Mouse (Mus musculus) gastrocnemius, adult 2 months (tissue): ENCODE results near the gene Nell1. TPM values are rescaled to one million over a fixed set of nuclear protein-coding genes. Genes with fewer than 3 reads are reported as not detected.

Experiments
- DNase-seq: peaks from one replicate; pipeline ENCODE4 v3.0.0; 2022
- H3K27ac ChIP-seq: fragments of 200-600 bp; 2 replicates; pipeline ENCODE4 v1.8.1; 2022; ENCODE audit warnings: mild to moderate bottlenecking
- H3K4me3 ChIP-seq: fragments of 200-600 bp; 2 replicates; pipeline ENCODE4 v1.8.1; 2022; ENCODE audit warnings: mild to moderate bottlenecking, moderate library complexity
- CTCF ChIP-seq: fragments of 200-600 bp; IDR thresholded peaks from 2 replicates; pipeline ENCODE4 v1.8.1; 2022; ENCODE audit warnings: antibody characterized with exemption, mild to moderate bottlenecking, moderate library complexity
- intact Hi-C: fragments of 180-260 bp; cut with DNase I; formaldehyde crosslinking; loops from one replicate; pipeline ENCODE4 v1.15.1; 2025
- total RNA-seq, 2 experiments: library from RNA; stranded (reverse); gene quantifications; 2 replicates each; pipeline ENCODE4 v1.2.3; 2021

Nell1 gene
- total RNA-seq, 2 experiments from 2014 or later = 0.33 TPM; not detected in 1

- Histone ChIP-seq H3K27ac (no peak overlapping the region), H3K4me3 (no peak overlapping the region)
- no peak for DNase-seq
- no peak for TF ChIP-seq CTCF
- intact Hi-C loops = no loop called here
Measured at GRCm38 (mm10) chr7:50226621-50227020, 252.0 kb downstream of the Nell1 start.

GRCm38 (mm10) chr7:50228273-50228672 lies 253.6 kb downstream of the Nell1 start:
- intact Hi-C loops = no loop called here
- no peak for TF ChIP-seq CTCF
- no peak overlapping the region for H3K4me3 ChIP-seq
- DNase-seq = no peak
- H3K27ac ChIP-seq = no peak overlapping the region

- TF ChIP-seq CTCF = no peak
- H3K27ac ChIP-seq = no peak overlapping the region
- no peak overlapping the region for H3K4me3 ChIP-seq
- intact Hi-C loops = no loop called here
- DNase-seq = no peak
Measured at GRCm38 (mm10) chr7:50241213-50241612, 266.5 kb downstream of the Nell1 start.

- Histone ChIP-seq H3K27ac (no peak overlapping the region), H3K4me3 (no peak overlapping the region)
- no peak for TF ChIP-seq CTCF
- DNase-seq = no peak
- intact Hi-C loops = no loop called here
Measured at GRCm38 (mm10) chr7:50241634-50242273, 267.1 kb downstream of the Nell1 start.

GRCm38 (mm10) chr7:50253166-50253565 lies 278.5 kb downstream of the Nell1 start:
- no peak for TF ChIP-seq CTCF
- DNase-seq = no peak
- no peak overlapping the region for H3K27ac ChIP-seq
- intact Hi-C loops = no loop called here
- no peak overlapping the region for H3K4me3 ChIP-seq

GRCm38 (mm10) chr7:50260016-50260415 lies 285.4 kb downstream of the Nell1 start:
- Histone ChIP-seq H3K27ac (no peak overlapping the region), H3K4me3 (no peak overlapping the region)
- intact Hi-C loops = no loop called here
- TF ChIP-seq CTCF = no peak
- no peak for DNase-seq

GRCm38 (mm10) chr7:50295508-50295907 lies 320.8 kb downstream of the Nell1 start:
- Histone ChIP-seq H3K27ac (no peak overlapping the region), H3K4me3 (no peak overlapping the region)
- TF ChIP-seq CTCF = no peak
- intact Hi-C loops = no loop called here
- DNase-seq = no peak

GRCm38 (mm10) chr7:50338226-50338625 lies 363.6 kb downstream of the Nell1 start:
- no peak for DNase-seq
- intact Hi-C loops = no loop called here
- H3K27ac ChIP-seq = no peak overlapping the region
- no peak for TF ChIP-seq CTCF
- H3K4me3 ChIP-seq = no peak overlapping the region

GRCm38 (mm10) chr7:50338757-50339156 lies 364.1 kb downstream of the Nell1 start:
- H3K27ac ChIP-seq = no peak overlapping the region
- H3K4me3 ChIP-seq = no peak overlapping the region
- no peak for DNase-seq
- TF ChIP-seq CTCF = no peak
- intact Hi-C loops = no loop called here

GRCm38 (mm10) chr7:50351564-50351963 lies 376.9 kb downstream of the Nell1 start:
- no peak for TF ChIP-seq CTCF
- no peak overlapping the region for H3K4me3 ChIP-seq
- H3K27ac ChIP-seq = no peak overlapping the region
- DNase-seq = no peak
- intact Hi-C loops = no loop called here

GRCm38 (mm10) chr7:50357213-50357612 lies 382.5 kb downstream of the Nell1 start:
- intact Hi-C loops = no loop called here
- DNase-seq = no peak
- Histone ChIP-seq H3K27ac (no peak overlapping the region), H3K4me3 (no peak overlapping the region)
- no peak for TF ChIP-seq CTCF

GRCm38 (mm10) chr7:50362039-50362438 lies 387.4 kb downstream of the Nell1 start:
- no peak for TF ChIP-seq CTCF
- H3K27ac ChIP-seq = no peak overlapping the region
- H3K4me3 ChIP-seq = no peak overlapping the region
- DNase-seq = no peak
- intact Hi-C loops = no loop called here

GRCm38 (mm10) chr7:50374876-50375275 lies 400.2 kb downstream of the Nell1 start:
- DNase-seq = no peak
- no peak overlapping the region for H3K4me3 ChIP-seq
- intact Hi-C loops = no loop called here
- no peak for TF ChIP-seq CTCF
- H3K27ac ChIP-seq = no peak overlapping the region

GRCm38 (mm10) chr7:50410421-50410820 lies 435.8 kb downstream of the Nell1 start:
- no peak overlapping the region for H3K4me3 ChIP-seq
- TF ChIP-seq CTCF = no peak
- intact Hi-C loops = no loop called here
- DNase-seq = no peak
- H3K27ac ChIP-seq = no peak overlapping the region
